Mouse (Mus musculus) megakaryocyte progenitor cell, adult 5-6 weeks (primary cell): Measurements from ENCODE around the gene Gm3739. TPM values are rescaled to one million over a fixed set of nuclear protein-coding genes. Genes with fewer than 3 reads are reported as not detected.
"Not testable (repeated sequence)": the region's sequence is repeated elsewhere in the genome, so short reads cannot be mapped to it uniquely, and the experiment has no call there.

Source experiments
- ATAC-seq: replicated peaks from 2 replicates; pipeline ENCODE4 v1.8.0; 2016; ENCODE audit warnings: mild to moderate bottlenecking, moderate TSS enrichment, inconsistent platforms; ENCODE audit not compliant: poor library complexity
- total RNA-seq, 2 experiments: library from RNA; stranded (forward) in 1 of 2; stranded (reverse) in 1 of 2; fragments of 157-497, 149-512 nt in 1 of 2; fragments of 200-1000 nt in 1 of 2; gene quantifications; 2 replicates each; pipeline versions ENCODE4 v1.2.3 to v1.2.4; 2015 to 2017

Gene Gm3739
- total RNA-seq (2015) (0.10 TPM in 1 of 2 replicates, not detected in the other), total RNA-seq (2017) (0.21 TPM in 1 of 2 replicates, not detected in the other)

DNA sequence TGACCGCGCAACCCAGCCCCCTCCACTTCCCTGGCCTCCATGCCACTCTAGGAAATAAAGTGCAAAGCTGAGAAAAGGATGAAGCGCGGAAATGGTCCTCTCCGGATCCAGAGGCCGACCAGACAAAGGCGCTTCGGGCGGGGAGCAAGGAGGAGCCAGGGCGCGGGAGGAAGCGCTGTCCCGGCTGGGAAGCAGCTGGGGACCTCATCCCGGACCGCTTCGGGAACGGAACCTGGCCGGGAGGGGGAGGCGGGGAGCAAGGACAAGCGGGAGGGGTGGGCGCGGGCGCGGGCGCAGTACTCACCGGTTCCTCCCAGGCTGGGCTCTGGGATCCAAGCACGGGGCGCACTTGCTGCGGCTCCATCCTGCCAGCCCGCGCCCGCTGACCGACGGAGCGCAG is at the start of gene Gm3739:
TSS of gene Gm3739 (minus strand) at position 389 of the 400 bp plus-strand sequence.
- not testable (repeated sequence) for ATAC-seq

DNA sequence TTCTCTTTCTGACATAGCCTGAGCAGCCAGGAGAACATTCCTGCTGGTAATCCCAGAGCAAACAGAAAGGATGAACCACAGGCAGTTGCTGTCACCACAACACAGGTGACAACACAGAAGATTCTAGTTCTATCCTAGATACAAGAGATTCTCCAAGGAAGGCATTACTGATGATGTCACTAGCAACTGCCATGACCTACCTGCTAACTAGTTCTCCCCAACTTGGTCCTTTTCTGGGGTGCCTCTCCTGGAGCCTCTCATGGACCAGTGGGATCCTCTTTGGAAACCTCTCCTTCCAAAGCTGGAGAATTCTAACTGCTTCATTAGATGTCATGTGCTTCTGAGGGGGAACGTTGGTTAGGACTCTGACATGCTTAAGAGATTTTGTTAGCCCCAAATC is 17.4 kb upstream of the Gm3739 start, which contains the start of gene Gm5797:
TSS of gene Gm5797 (minus strand) at position 101 of the 400 bp plus-strand sequence.
- not testable (repeated sequence) for ATAC-seq

DNA sequence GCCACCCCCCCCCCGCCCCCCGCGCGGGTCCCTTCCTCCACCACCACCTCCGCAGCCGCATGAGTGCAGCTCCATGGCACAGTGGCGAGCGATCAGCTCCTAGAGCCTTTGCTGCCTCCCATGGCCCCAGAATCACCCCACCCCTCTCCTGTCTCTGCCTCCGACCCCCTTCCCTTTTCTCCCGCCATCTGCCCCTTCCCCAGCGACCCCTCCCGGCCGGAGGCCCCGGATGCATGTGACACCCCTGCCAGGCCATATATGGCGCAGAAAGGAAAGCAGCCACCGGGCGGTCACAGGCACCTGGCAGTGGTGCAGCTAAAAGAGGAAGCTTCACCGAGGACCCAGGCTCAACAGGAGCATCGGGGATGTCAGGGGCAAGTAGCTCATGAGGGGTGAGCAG is 244 bp upstream of the Gm3739 start:
- not testable (repeated sequence) for ATAC-seq

DNA sequence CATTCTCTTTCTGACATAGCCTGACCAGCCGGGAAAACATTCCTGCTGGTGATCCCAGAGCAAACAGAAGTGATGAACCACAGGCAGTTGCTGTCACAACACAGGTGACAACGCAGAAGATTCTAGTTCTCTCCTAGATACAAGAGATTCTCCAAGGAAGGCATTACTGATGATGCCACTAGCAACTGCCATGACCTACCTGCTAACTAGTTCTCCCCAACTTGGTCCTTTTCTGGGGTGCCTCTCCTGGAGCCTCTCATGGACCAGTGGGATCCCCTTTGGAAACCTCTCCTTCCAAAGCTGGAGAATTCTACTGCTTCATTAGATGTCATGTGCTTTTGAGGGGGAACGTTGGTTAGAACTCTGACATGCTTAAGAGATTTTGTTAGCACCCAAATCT is 50.2 kb downstream of the Gm3739 start, which contains the start of gene Gm3727:
TSS of gene Gm3727 (minus strand) at position 101 of the 400 bp plus-strand sequence.
- ATAC-seq: not testable (repeated sequence)

Other genes with a start within 250 kb of the Gm3739 start
- 0.42 TPM in 1 of 2 replicates, not detected in the other for gene Gm3696, start 214.4 kb downstream of the Gm3739 start, total RNA-seq (2015)
- not detected in 2 replicates for gene Gm3696, start 214.4 kb downstream of the Gm3739 start, total RNA-seq (2017)
- not detected in 2 replicates for gene Gm6676, start 189.6 kb downstream of the Gm3739 start, total RNA-seq (2015)
- gene Gm6676, start 189.6 kb downstream of the Gm3739 start, total RNA-seq (2017): not detected in 2 replicates
- gene Gm3512, start 140.5 kb downstream of the Gm3739 start, total RNA-seq (2015): 0.64 TPM in 1 of 2 replicates, not detected in the other
- gene Gm3512, start 140.5 kb downstream of the Gm3739 start, total RNA-seq (2017): 0.81 and 0.83 TPM in 2 replicates
- not detected in 2 replicates for gene Gm16434, start 120.5 kb downstream of the Gm3739 start, total RNA-seq (2015)
- gene Gm16434, start 120.5 kb downstream of the Gm3739 start, total RNA-seq (2017): not detected in 2 replicates
- not detected in 2 replicates for gene Gm3727, start 50.3 kb downstream of the Gm3739 start, total RNA-seq (2015)
- gene Gm3727, start 50.3 kb downstream of the Gm3739 start, total RNA-seq (2017): not detected in 2 replicates
- gene Gm5797, start 17.3 kb upstream of the Gm3739 start, total RNA-seq (2015): not detected in 2 replicates
- gene Gm5797, start 17.3 kb upstream of the Gm3739 start, total RNA-seq (2017): not detected in 2 replicates
- not detected in 2 replicates for gene Gm8374, start 50.1 kb upstream of the Gm3739 start, total RNA-seq (2015)
- not detected in 2 replicates for gene Gm8374, start 50.1 kb upstream of the Gm3739 start, total RNA-seq (2017)
- gene Gm3755, start 135.9 kb upstream of the Gm3739 start, total RNA-seq (2015): not detected in 2 replicates
- not detected in 2 replicates for gene Gm3755, start 135.9 kb upstream of the Gm3739 start, total RNA-seq (2017)
- gene Gm3752, start 168.7 kb upstream of the Gm3739 start, total RNA-seq (2015): not detected in 2 replicates
- not detected in 2 replicates for gene Gm3752, start 168.7 kb upstream of the Gm3739 start, total RNA-seq (2017)